Comparison of ENCODE assay signal across 15 mouse cellular contexts in genomic region chr9:37138883-37139282, GRCm38 (mm10). TPM values are rescaled to one million over a fixed set of nuclear protein-coding genes. Genes with fewer than 3 reads are reported as not detected.
DNase-seq lines count a peak whose midpoint lies in the region; ATAC-seq and TF ChIP-seq lines count a peak whose summit lies in the region.
"Had no signal": no experiment of that assay in that cellular context is flagged by ENCODE, and none has a peak within 500 bp of the region (broad histone marks: within the 10 kb centered on the region; RNA-seq: fewer than 3 reads in every experiment).

No protein-coding gene starts in this region.

- no peak for DNase-seq in forebrain, embryonic 14.5 days (ENCODE audit: low spot score)
- DNase-seq in hindbrain, embryonic 10.5 days (ENCODE audit: low spot score) = no peak
- DNase-seq in hindbrain, postnatal 0 days (ENCODE audit: low spot score) = no peak
- DNase-seq in urinary bladder, postnatal 10 days (ENCODE audit: low spot score) = peak; percentile 4
- DNase-seq in urinary bladder, adult 18-20 months (ENCODE audit: low spot score in 2 of 2) = no peak
- DNase-seq in adrenal gland, adult (ENCODE audit: inconsistent age in 2 of 2, low spot score in 1 of 2) = no peak
- DNase-seq: adrenal gland, adult 8-10 months; cerebellum, adult 2 months; left cerebral cortex, postnatal 4 days; liver, embryonic 13.5 days; lung, postnatal 14 days; thymus, postnatal 14 days had no signal

- H3K9ac ChIP-seq in forebrain, embryonic 14.5 days (ENCODE audit: low read length) = 0 out of 2 replicates have a peak overlapping the region, but pooled peaks have one; percentile 5
- H3K9ac ChIP-seq in forebrain, embryonic 15.5 days (replicated peaks) = no peak overlapping the region
- H3K9ac ChIP-seq in hindbrain, postnatal 0 days (replicated peaks; ENCODE audit: low read length) = no peak overlapping the region
- H3K9ac ChIP-seq: hindbrain, embryonic 12.5 days; liver, embryonic 13.5 days had no signal

- no peaks in the 10 kb centered on the region for H3K36me3 ChIP-seq in forebrain, embryonic 14.5 days (ENCODE audit: control insufficient read depth, insufficient read depth, low read length)
- H3K36me3 ChIP-seq in forebrain, embryonic 15.5 days = no peaks in the 10 kb centered on the region
- peaks cover 24% of the 10 kb centered on the region; the same call in 1 of the 2 replicates for H3K36me3 ChIP-seq in hindbrain, embryonic 10.5 days
- H3K36me3 ChIP-seq in hindbrain, postnatal 0 days (ENCODE audit: insufficient read depth, low read length) = no peaks in the 10 kb centered on the region
- H3K36me3 ChIP-seq: hindbrain, embryonic 12.5 days; liver, embryonic 13.5 days had no signal

- no peak for ATAC-seq in forebrain, embryonic 14.5 days
- ATAC-seq in forebrain, embryonic 15.5 days (replicated peaks) = no peak
- ATAC-seq in hindbrain, postnatal 0 days = no peak

- no peak overlapping the region for H3K4me2 ChIP-seq in forebrain, embryonic 14.5 days (ENCODE audit: low read length)
- no peak overlapping the region for H3K4me2 ChIP-seq in forebrain, embryonic 15.5 days (replicated peaks)
- H3K4me2 ChIP-seq in hindbrain, postnatal 0 days (ENCODE audit: low read depth, low read length) = no peak overlapping the region
- H3K4me2 ChIP-seq: liver, embryonic 13.5 days had no signal

- H3K27me3 ChIP-seq in forebrain, embryonic 14.5 days (replicated peaks; ENCODE audit: control insufficient read depth, insufficient read depth, low read length) = no peaks in the 10 kb centered on the region
- no peaks in the 10 kb centered on the region for H3K27me3 ChIP-seq in forebrain, embryonic 15.5 days
- H3K27me3 ChIP-seq in hindbrain, embryonic 10.5 days (ENCODE audit: insufficient read depth, poor library complexity, severe bottlenecking) = no peaks in the 10 kb centered on the region
- no peaks in the 10 kb centered on the region for H3K27me3 ChIP-seq in hindbrain, postnatal 0 days (ENCODE audit: insufficient read depth, low read length)
- H3K27me3 ChIP-seq: hindbrain, embryonic 12.5 days had no signal

- H3K4me1 ChIP-seq in forebrain, embryonic 14.5 days (ENCODE audit: control insufficient read depth, insufficient read depth, low read length) = peaks cover 31% of the 10 kb centered on the region
- H3K4me1 ChIP-seq in forebrain, embryonic 15.5 days = peaks cover 49% of the 10 kb centered on the region
- peaks cover 72% of the 10 kb centered on the region for H3K4me1 ChIP-seq in hindbrain, embryonic 10.5 days (replicated peaks)
- H3K4me1 ChIP-seq in hindbrain, postnatal 0 days (ENCODE audit: insufficient read depth, low read length) = peaks cover 8% of the 10 kb centered on the region

- no peaks in the 10 kb centered on the region for H3K9me3 ChIP-seq in forebrain, embryonic 14.5 days (replicated peaks; ENCODE audit: control insufficient read depth, low read length)
- H3K9me3 ChIP-seq in forebrain, embryonic 15.5 days = no peaks in the 10 kb centered on the region
- H3K9me3 ChIP-seq in hindbrain, embryonic 10.5 days = no peaks in the 10 kb centered on the region
- no peaks in the 10 kb centered on the region for H3K9me3 ChIP-seq in hindbrain, postnatal 0 days (ENCODE audit: low read length)
- H3K9me3 ChIP-seq: hindbrain, embryonic 12.5 days; liver, embryonic 13.5 days had no signal

- no peak overlapping the region for H3K27ac ChIP-seq in forebrain, embryonic 14.5 days (ENCODE audit: low read depth, low read length)
- no peak overlapping the region for H3K27ac ChIP-seq in forebrain, embryonic 15.5 days (replicated peaks)
- H3K27ac ChIP-seq in hindbrain, embryonic 10.5 days = peak overlapping the region; percentile 99
- no peak overlapping the region for H3K27ac ChIP-seq in hindbrain, postnatal 0 days
- H3K27ac ChIP-seq: liver, embryonic 13.5 days; stomach, postnatal 0 days had no signal

- TF ChIP-seq CTCF in hindbrain, postnatal 0 days (IDR thresholded peaks at IDR 0.05; ENCODE audit: low read depth) = no peak

- no peak overlapping the region for H3K4me3 ChIP-seq in forebrain, embryonic 14.5 days (ENCODE audit: low read depth, low read length)
- no peak overlapping the region for H3K4me3 ChIP-seq in forebrain, embryonic 15.5 days
- H3K4me3 ChIP-seq in hindbrain, embryonic 10.5 days = peak overlapping the region; percentile 38; the same call in 1 of the 2 replicates
- no peak overlapping the region for H3K4me3 ChIP-seq in hindbrain, postnatal 0 days (ENCODE audit: low read length)
- H3K4me3 ChIP-seq: hindbrain, embryonic 12.5 days; liver, embryonic 13.5 days had no signal

- WGBS in forebrain, embryonic 14.5 days = 48% methylated on average over 4 of the region's 4 CpGs
- WGBS in forebrain, embryonic 15.5 days = 60% methylated on average over 4 of the region's 4 CpGs
- 41% methylated on average over 4 of the region's 4 CpGs for WGBS in hindbrain, embryonic 10.5 days
- WGBS in hindbrain, postnatal 0 days = 49% methylated on average over 4 of the region's 4 CpGs

RNA-seq across cellular contexts. Expression of gene Pknox2, which starts 8.3 kb away (rescaled TPM):
- 12.1 and 12.7 TPM in 2 replicates for polyA plus RNA-seq in forebrain, embryonic 14.5 days (2014; fragmentation: Nextera tagmentation; extraction: Ambion mirVana)
- polyA plus RNA-seq in forebrain, embryonic 15.5 days (2015; fragmentation: Nextera tagmentation; extraction: Ambion mirVana) = 20.2 and 21.3 TPM in 2 replicates
- 35.0 and 40.3 TPM in 2 replicates for polyA plus RNA-seq in hindbrain, embryonic 10.5 days (2016; fragmentation: Nextera tagmentation; extraction: Ambion mirVana)
- 23.5 and 28.0 TPM in 2 replicates for total RNA-seq in hindbrain, postnatal 0 days (2014; rRNA removed)
- polyA plus RNA-seq in hindbrain, postnatal 0 days (2015; fragmentation: Nextera tagmentation; extraction: Ambion mirVana) = 20.6 and 22.2 TPM in 2 replicates
